Mouse (Mus musculus) spleen, adult 2 months (tissue): ENCODE data around the gene Pygm. TPM values are rescaled to one million over a fixed set of nuclear protein-coding genes. Genes with fewer than 3 reads are reported as not detected.

Experiments
- DNase-seq, 2 experiments: peaks; one replicate each; pipeline versions ENCODE4 v3.0.0 to v3.0.0-alpha.2; 2012 to 2021; ENCODE audit warnings: low spot score in 2 of 2, low read depth in 1 of 2
- H3K27ac ChIP-seq: fragments of 200-500 bp; 2 replicates; pipeline ENCODE4 v1.5.1; 2012; ENCODE audit warnings: low read length, inconsistent platforms; ENCODE audit not compliant: insufficient read depth
- H3K27me3 ChIP-seq: fragments of 200-500 bp; 2 replicates; pipeline ENCODE4 v1.6.1; 2012; ENCODE audit warnings: mild to moderate bottlenecking, moderate library complexity, low read length, inconsistent platforms; ENCODE audit not compliant: control insufficient read depth, insufficient read depth
- H3K36me3 ChIP-seq: fragments of 200-500 bp; 2 replicates; pipeline ENCODE4 v1.6.1; 2012; ENCODE audit warnings: mild to moderate bottlenecking, low read length, inconsistent platforms; ENCODE audit not compliant: control insufficient read depth, insufficient read depth
- H3K4me1 ChIP-seq: fragments of 200-500 bp; 2 replicates; pipeline ENCODE4 v1.6.1; 2011; ENCODE audit warnings: inconsistent platforms; ENCODE audit not compliant: control insufficient read depth, insufficient read depth, insufficient read length
- H3K4me3 ChIP-seq: fragments of 200-500 bp; 2 replicates; pipeline ENCODE4 v1.5.1; 2011; ENCODE audit warnings: mild to moderate bottlenecking, inconsistent platforms; ENCODE audit not compliant: insufficient read depth, insufficient read length; ENCODE audit errors: extremely low read depth
- CTCF ChIP-seq: fragments of 200-500 bp; IDR thresholded peaks from 2 replicates; pipeline ENCODE4 v1.5.1; 2011; ENCODE audit warnings: mild to moderate bottlenecking, inconsistent platforms; ENCODE audit not compliant: insufficient read depth, insufficient read length, insufficient replicate concordance; ENCODE audit errors: extremely low read depth
- POLR2A ChIP-seq: fragments of 200-500 bp; IDR thresholded peaks from 2 replicates; pipeline ENCODE4 v1.6.1; 2011; ENCODE audit warnings: low read depth, low read length, inconsistent platforms
- WGBS: fragments of 180-500 bp; shearing (Covaris S2); methylation state at CpG from one replicate; pipeline ENCODE4 v1.1.7; 2018; 5-methylcytosine and 5-hydroxymethylcytosine counted together
- polyA plus RNA-seq: library from polyadenylated mRNA; depleted of rRNA; stranded (reverse); fragments of >200 nt; gene quantifications from 2 replicates; pipeline ENCODE4 v1.2.3, GENCODE M21; 2012

Pygm gene
- polyA plus RNA-seq, 1 experiment = 8.1 TPM

GRCm38 (mm10) chr19:6407816-6408510, 23.8 kb downstream of the Pygm start:
- Histone ChIP-seq H3K36me3 (peaks cover 52% of the 10 kb centered on the region), H3K27me3 (no peaks in the 10 kb centered on the region), H3K4me1 (peaks cover 14% of the 10 kb centered on the region), H3K4me3 (no peak overlapping the region), H3K27ac (no peak overlapping the region)
- DNase-seq = no peak
- TF ChIP-seq CTCF (no peak), POLR2A (no peak)
- 90% methylated on average over 16 of the region's 16 CpGs for WGBS

- Histone ChIP-seq H3K27ac (peak overlapping the region; percentile 12; the same call in 1 of the 2 replicates), H3K27me3 (no peaks in the 10 kb centered on the region), H3K4me3 (no peak overlapping the region), H3K36me3 (peaks cover 53% of the 10 kb centered on the region), H3K4me1 (peaks cover 14% of the 10 kb centered on the region)
- no peak for TF ChIP-seq POLR2A
- no peak for TF ChIP-seq CTCF
- WGBS = 70% methylated on average over 8 of the region's 8 CpGs
- DNase-seq = peak in 1 of 2 experiments; percentile 10
Observed at GRCm38 (mm10) chr19:6408749-6409148, 24.6 kb downstream of the Pygm start.

GRCm38 (mm10) chr19:6409176-6409575, 25.0 kb downstream of the Pygm start:
- WGBS = 75% methylated on average over 5 of the region's 5 CpGs
- TF ChIP-seq CTCF (no peak), POLR2A (no peak)
- Histone ChIP-seq H3K27ac (peak overlapping the region; percentile 12; the same call in 1 of the 2 replicates), H3K36me3 (peaks cover 54% of the 10 kb centered on the region), H3K27me3 (no peaks in the 10 kb centered on the region), H3K4me3 (no peak overlapping the region), H3K4me1 (peaks cover 14% of the 10 kb centered on the region)
- DNase-seq = no peak

- WGBS = 49% methylated on average over 5 of the region's 5 CpGs
- peaks cover 49% of the 10 kb centered on the region for H3K36me3 ChIP-seq
Observed at GRCm38 (mm10) chr19:6409936-6410335, 25.7 kb downstream of the Pygm start.

GRCm38 (mm10) chr19:6412798-6413197, 28.6 kb downstream of the Pygm start:
- H3K4me3 ChIP-seq = no peak overlapping the region
- H3K27me3 ChIP-seq = no peaks in the 10 kb centered on the region
- H3K36me3 ChIP-seq = peaks cover 39% of the 10 kb centered on the region
- TF ChIP-seq POLR2A (no peak), CTCF (no peak)
- WGBS = 89% methylated on average over 14 of the region's 14 CpGs
- no peak overlapping the region for H3K27ac ChIP-seq
- DNase-seq = no peak
- H3K4me1 ChIP-seq = peaks cover 14% of the 10 kb centered on the region

More at GRCm38 (mm10) chr19:6409936-6410335, 25.7 kb downstream of the Pygm start:
- no peak for TF ChIP-seq CTCF
- no peak for TF ChIP-seq POLR2A
- DNase-seq = peak in 1 of 2 experiments; percentile 36
- Histone ChIP-seq H3K4me1 (peaks cover 14% of the 10 kb centered on the region), H3K27ac (peak overlapping the region; percentile 41), H3K4me3 (no peak overlapping the region), H3K27me3 (no peaks in the 10 kb centered on the region)

- no peak for DNase-seq
Observed at GRCm38 (mm10) chr19:6415454-6415853, 31.3 kb downstream of the Pygm start.

More at GRCm38 (mm10) chr19:6415454-6415853, 31.3 kb downstream of the Pygm start:
- Histone ChIP-seq H3K4me3 (no peak overlapping the region), H3K36me3 (peaks cover 25% of the 10 kb centered on the region), H3K27ac (no peak overlapping the region), H3K4me1 (no peaks in the 10 kb centered on the region; the same call in none of the 2 replicates), H3K27me3 (peaks cover 9% of the 10 kb centered on the region; the same call in 1 of the 2 replicates)
- WGBS = 76% methylated on average over 6 of the region's 6 CpGs
- TF ChIP-seq POLR2A (no peak), CTCF (no peak)
